Mouse (Mus musculus) urinary bladder, adult 18-20 months (tissue): Measurements from ENCODE around the gene Tmem109.

Experiments used
- DNase-seq, 2 experiments: peaks; one replicate each; pipeline ENCODE4 v3.0.0; 2022; ENCODE audit warnings: low spot score in 2 of 2, mixed read lengths in 2 of 2

Tmem109 gene

GRCm38 (mm10) chr19:10881426-10882154 is at the start of gene Tmem109:
Gene Tmem109 (minus strand): TSS chr19:10882001.
- peak; percentile 80 to 89 for DNase-seq

GRCm38 (mm10) chr19:10930641-10931040 is 48.8 kb upstream of the Tmem109 start:
- no peak for DNase-seq

GRCm38 (mm10) chr19:10926666-10927065 is 44.9 kb upstream of the Tmem109 start:
- no peak for DNase-seq

- DNase-seq = no peak
These were observed 44.4 kb upstream of the Tmem109 start for GRCm38 (mm10) chr19:10926123-10926621.

- DNase-seq = no peak
These were observed 42.4 kb upstream of the Tmem109 start for GRCm38 (mm10) chr19:10924220-10924619.

- DNase-seq = no peak
These were observed 39.3 kb upstream of the Tmem109 start for GRCm38 (mm10) chr19:10921058-10921457.

GRCm38 (mm10) chr19:10920532-10920931 is 38.7 kb upstream of the Tmem109 start, which contains the start of gene Zp1:
Gene Zp1 (minus strand): TSS chr19:10920632.
- no peak for DNase-seq

GRCm38 (mm10) chr19:10918321-10918991 is 36.7 kb upstream of the Tmem109 start:
- DNase-seq = no peak

- DNase-seq = no peak
These were observed 34.7 kb upstream of the Tmem109 start for GRCm38 (mm10) chr19:10916506-10916905.

GRCm38 (mm10) chr19:10914870-10915269 is 33.1 kb upstream of the Tmem109 start:
- DNase-seq = no peak

GRCm38 (mm10) chr19:10914291-10914690 is 32.5 kb upstream of the Tmem109 start:
- no peak for DNase-seq

- DNase-seq = no peak
These were observed 27.4 kb upstream of the Tmem109 start for GRCm38 (mm10) chr19:10909087-10909721.

GRCm38 (mm10) chr19:10907891-10908290 is 26.1 kb upstream of the Tmem109 start:
- DNase-seq = peak in 1 of 2 experiments; percentile 30

- DNase-seq = no peak
These were observed 23.9 kb upstream of the Tmem109 start for GRCm38 (mm10) chr19:10905728-10906000.

- DNase-seq = peak in 1 of 2 experiments; percentile 42
These were observed 23.3 kb upstream of the Tmem109 start for GRCm38 (mm10) chr19:10904927-10905727.

GRCm38 (mm10) chr19:10904512-10904911 is 22.7 kb upstream of the Tmem109 start:
- no peak for DNase-seq

- DNase-seq = no peak
These were observed 19.2 kb upstream of the Tmem109 start for GRCm38 (mm10) chr19:10901046-10901445.

GRCm38 (mm10) chr19:10900315-10900714 is 18.5 kb upstream of the Tmem109 start:
- DNase-seq = no peak

GRCm38 (mm10) chr19:10897491-10897890 is 15.7 kb upstream of the Tmem109 start:
- DNase-seq = no peak

- DNase-seq = no peak
These were observed 15.0 kb upstream of the Tmem109 start for GRCm38 (mm10) chr19:10896849-10897248.

- no peak for DNase-seq
These were observed 13.9 kb upstream of the Tmem109 start for GRCm38 (mm10) chr19:10895708-10896107.

GRCm38 (mm10) chr19:10895016-10895528 is 13.3 kb upstream of the Tmem109 start, which contains the start of gene Prpf19:
Gene Prpf19 (plus strand): TSS chr19:10895231.
- peak; percentile 94 for DNase-seq
